Mouse (Mus musculus): ENCODE measurements around the gene Rcn3.

DNA sequence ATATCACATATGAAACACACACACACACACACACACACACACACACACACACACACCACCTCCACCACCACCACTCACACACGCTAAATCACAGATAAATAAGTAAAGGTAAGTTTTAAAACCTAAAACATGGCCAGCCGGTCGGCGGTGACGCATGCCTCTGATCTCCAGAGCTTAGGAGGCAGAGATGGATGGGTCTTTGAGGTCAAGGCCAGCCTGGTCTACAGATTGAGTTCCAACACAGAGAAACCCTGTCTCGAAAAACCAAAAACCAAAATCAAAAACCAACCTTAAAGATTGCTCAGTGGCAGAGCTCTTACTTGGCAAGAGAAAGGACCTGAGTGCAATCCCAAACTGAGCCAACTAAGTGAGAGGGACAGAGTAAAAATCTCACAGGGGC lies 8.0 kb upstream of the Rcn3 start:
- no peak for TF ChIP-seq POLR2A (IDR thresholded peaks at IDR 0.05; ENCODE audit: borderline replicate concordance, insufficient read depth, low read length)
- no peak for TF ChIP-seq CTCF (IDR thresholded peaks at IDR 0.05; ENCODE audit: borderline replicate concordance, insufficient read depth, low read depth, low read length)
